8 mouse cellular contexts compared by ENCODE assay signal in the genomic region with DNA sequence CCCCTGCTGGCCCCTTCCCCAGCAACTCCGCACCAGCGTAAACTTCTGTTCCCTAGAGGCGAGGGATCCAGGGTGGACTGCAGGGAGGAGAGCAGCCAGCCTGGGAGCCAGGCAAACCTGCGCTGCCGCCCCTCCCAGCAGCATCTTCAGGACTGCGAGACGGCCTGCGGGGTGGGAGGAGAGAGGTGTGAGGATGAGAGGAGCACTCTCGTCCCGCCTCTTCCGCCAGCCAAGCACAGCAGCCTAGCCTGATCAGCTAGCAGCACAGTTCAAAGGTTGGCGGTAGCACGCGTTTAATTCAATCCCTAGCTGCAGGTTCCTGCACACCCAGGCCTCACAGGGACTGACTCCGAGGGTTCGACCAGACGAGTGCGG. TPM values are rescaled to one million over a fixed set of nuclear protein-coding genes. Genes with fewer than 3 reads are reported as not detected.
DNase-seq lines count a peak whose midpoint lies in the region; TF ChIP-seq lines count a peak whose summit lies in the region.

No protein-coding gene starts in this region.

- H3K9ac ChIP-seq in ES-Bruce4 (ENCODE audit: low read depth, poor library complexity, severe bottlenecking): peak overlapping the region; percentile 0; the same call in 1 of the 2 replicates

- DNase-seq in B cell, adult 2 months: peak; percentile 73 to 83
- peak; percentile 72 to 73 for DNase-seq in cerebellum, postnatal 36 days
- DNase-seq in gastrocnemius, postnatal 36 days: peak; percentile 31 to 74
- peak; percentile 77 to 92 for DNase-seq in kidney, postnatal 25 days
- peak; percentile 61 for DNase-seq in lung, postnatal 25 days (ENCODE audit: low spot score)
- DNase-seq in ovary, postnatal 14 days (ENCODE audit: low spot score): peak; percentile 51
- DNase-seq in adipocyte (ENCODE audit: low spot score): no peak

- H3K4me3 ChIP-seq in ES-Bruce4 (ENCODE audit: low read depth, low read length): peak overlapping the region; percentile 86

- TF ChIP-seq EP300 in ES-Bruce4 (IDR thresholded peaks at IDR 0.05; ENCODE audit: insufficient read depth, low read depth, low read length): no peak

- H3K36me3 ChIP-seq in ES-Bruce4 (ENCODE audit: control insufficient read depth, insufficient read depth, low read length, poor library complexity, severe bottlenecking): 0 out of 2 replicates have a peak, but pooled peaks cover 3% of the 10 kb centered on the region

- TF ChIP-seq POLR2A in ES-Bruce4 (IDR thresholded peaks at IDR 0.05; ENCODE audit: insufficient read depth, low read length): peak; percentile 76

- H3K27me3 ChIP-seq in ES-Bruce4 (ENCODE audit: control insufficient read depth, insufficient read depth, low read length, poor library complexity, severe bottlenecking): no peaks in the 10 kb centered on the region

- no peak for TF ChIP-seq CTCF in ES-Bruce4 (IDR thresholded peaks at IDR 0.05; ENCODE audit: low read depth, low read length)

- H3K4me1 ChIP-seq in ES-Bruce4 (ENCODE audit: control insufficient read depth, insufficient read depth, low read length): no peaks in the 10 kb centered on the region

- H3K27ac ChIP-seq in ES-Bruce4 (ENCODE audit: insufficient read depth, low read length): no peak overlapping the region

- H3K9me3 ChIP-seq in ES-Bruce4 (replicated peaks; ENCODE audit: control insufficient read depth, insufficient read depth, low read length, poor library complexity, severe bottlenecking): no peaks in the 10 kb centered on the region

- intact Hi-C loops in gastrocnemius, postnatal 36 days (cut with DNase I): loop anchor here (5.0 kb wide), 1 partner anchor 296 kb away; no protein-coding TSS in a partner anchor

RNA-seq across cellular contexts. Expression of a gene that starts 0.3 kb away (rescaled TPM):
- polyA plus RNA-seq in ES-Bruce4 (2011; ENCODE audit: insufficient read depth, insufficient read length, low read depth, missing spikeins): 3.3 and 4.6 TPM in 2 replicates
- total RNA-seq in gastrocnemius, postnatal 36 days (2021): 10 to 100 TPM; 12.2 to 15.1 TPM

RNA-seq across cellular contexts. Expression of a gene that starts 12.8 kb away (rescaled TPM):
- 86.6 and 104 TPM in 2 replicates for polyA plus RNA-seq in ES-Bruce4 (2011; ENCODE audit: insufficient read depth, insufficient read length, low read depth, missing spikeins)
- total RNA-seq in gastrocnemius, postnatal 36 days (2021): 10 to 100 TPM; 40.7 to 44.6 TPM

RNA-seq across cellular contexts. Expression of a gene that starts 14.4 kb away (rescaled TPM):
- polyA plus RNA-seq in ES-Bruce4 (2011; ENCODE audit: insufficient read depth, insufficient read length, low read depth, missing spikeins): not detected in 2 replicates
- total RNA-seq in gastrocnemius, postnatal 36 days (2021): 1 to 10 TPM; 1.7 to 1.8 TPM

RNA-seq across cellular contexts. Expression of a gene that starts 29.8 kb away (rescaled TPM):
- polyA plus RNA-seq in ES-Bruce4 (2011; ENCODE audit: insufficient read depth, insufficient read length, low read depth, missing spikeins): not detected in 2 replicates
- under 1 TPM; 0.20 TPM for total RNA-seq in gastrocnemius, postnatal 36 days (2021)

RNA-seq across cellular contexts. Expression of a gene that starts 34.4 kb away (rescaled TPM):
- 38.5 and 38.7 TPM in 2 replicates for polyA plus RNA-seq in ES-Bruce4 (2011; ENCODE audit: insufficient read depth, insufficient read length, low read depth, missing spikeins)
- total RNA-seq in gastrocnemius, postnatal 36 days (2021): 1 to 10 TPM; 1.4 to 2.2 TPM
